Mouse (Mus musculus): ENCODE measurements around the gene Ppcdc.

Ppcdc gene

DNA sequence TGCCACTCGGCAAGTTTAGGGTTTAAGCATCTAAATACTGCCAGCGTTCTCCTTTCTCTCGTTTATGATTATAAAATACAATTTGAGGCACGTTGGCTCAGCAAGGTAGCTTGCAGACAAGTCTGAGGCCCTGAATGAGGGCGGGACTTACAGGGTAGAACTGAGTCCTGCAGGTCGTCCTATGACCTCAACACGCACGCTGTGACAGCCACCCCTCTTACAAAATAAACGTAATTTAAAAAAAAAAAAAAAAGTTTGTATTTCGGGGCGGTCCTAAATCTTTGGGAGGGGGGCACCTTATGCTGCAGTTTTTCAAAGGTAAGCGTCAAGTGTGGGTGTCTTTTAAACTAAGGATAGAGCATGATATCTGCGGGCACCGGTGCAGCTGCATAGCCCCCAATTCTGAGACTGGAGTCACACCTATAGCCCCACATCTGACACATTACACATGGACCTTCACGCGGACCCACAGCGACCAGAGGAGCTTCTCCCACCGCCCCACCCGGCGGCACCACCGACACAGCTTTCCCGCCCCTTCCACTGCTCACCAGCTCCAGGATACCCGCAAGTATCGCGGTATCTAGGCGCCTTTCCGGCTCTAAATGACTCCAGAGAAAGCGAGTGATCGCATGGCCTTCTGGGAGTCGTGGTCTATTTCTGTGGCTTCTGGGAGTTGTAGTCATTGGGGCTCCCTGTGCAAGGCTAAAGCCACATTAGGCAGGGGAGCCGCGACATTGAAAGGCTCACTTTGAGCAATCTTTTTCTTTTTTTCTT is at the start of gene Ppcdc:
TSS of gene Ppcdc (minus strand) at position 603 of the 774 bp plus-strand sequence.
- DNase-seq (ENCODE audit: low spot score in 2 of 2), result peak; percentile 77 to 87

DNA sequence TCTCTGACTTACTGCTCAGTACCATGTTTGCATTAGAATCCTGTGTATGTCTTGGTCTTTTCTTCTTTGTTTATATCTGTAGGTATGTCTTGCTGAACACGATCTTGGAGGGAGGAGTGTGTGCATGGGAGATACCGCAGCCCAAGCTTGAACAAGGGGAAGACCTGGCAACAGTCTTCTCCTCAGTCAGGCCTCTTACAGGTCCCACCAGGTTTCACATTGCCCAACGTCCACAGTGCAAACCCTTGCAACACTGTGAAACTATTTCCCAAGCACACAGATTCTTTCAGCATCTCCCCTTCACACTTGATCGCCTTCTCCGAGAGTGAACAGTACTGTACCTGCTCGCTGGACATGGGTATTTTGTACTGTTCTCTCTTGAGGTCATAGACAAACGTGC is 47.9 kb upstream of the Ppcdc start:
- DNase-seq (ENCODE audit: low spot score in 2 of 2), result no peak

DNA sequence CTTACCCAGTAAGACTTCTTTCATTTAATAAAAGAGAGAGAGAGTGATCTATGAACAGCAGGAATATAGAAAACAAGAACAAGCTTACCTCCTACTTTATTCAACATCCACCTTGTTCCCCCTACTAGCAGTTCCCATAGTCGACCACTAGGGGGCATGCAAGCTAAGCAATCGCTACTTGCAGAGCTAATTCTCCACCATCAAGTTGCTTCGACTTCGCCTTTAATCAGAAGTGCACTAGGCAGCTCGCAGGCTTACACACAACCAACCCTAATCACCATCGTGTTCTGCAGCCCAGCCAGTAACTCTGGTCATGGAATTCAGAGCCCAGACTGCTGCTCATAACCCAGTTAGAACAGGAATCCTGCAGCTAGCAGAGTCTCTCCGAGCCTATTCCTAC is 45.9 kb upstream of the Ppcdc start:
- DNase-seq (ENCODE audit: low spot score in 2 of 2), result peak; percentile 81 to 87

DNA sequence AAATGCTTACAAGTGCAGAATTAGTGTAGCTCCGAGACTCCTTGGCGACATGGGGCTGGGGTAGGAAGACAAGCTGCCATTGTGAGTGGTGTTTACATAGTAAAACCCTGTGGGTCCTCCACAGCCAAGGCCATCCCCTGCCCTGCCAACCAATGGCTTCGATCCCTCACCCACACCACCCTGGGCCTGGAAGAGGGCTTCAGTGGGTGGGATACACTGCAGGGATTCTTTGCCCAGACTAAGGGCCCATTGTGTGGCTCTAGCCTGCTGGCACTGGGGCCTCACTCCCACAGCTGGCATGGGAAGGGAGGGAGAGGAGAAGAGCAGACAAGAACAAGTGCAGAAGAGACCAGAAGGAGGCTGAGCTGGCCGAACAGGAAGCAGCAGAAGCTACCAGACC is 29.0 kb upstream of the Ppcdc start:
- peak in 1 of 2 experiments; percentile 19 for DNase-seq (ENCODE audit: low spot score in 2 of 2)

DNA sequence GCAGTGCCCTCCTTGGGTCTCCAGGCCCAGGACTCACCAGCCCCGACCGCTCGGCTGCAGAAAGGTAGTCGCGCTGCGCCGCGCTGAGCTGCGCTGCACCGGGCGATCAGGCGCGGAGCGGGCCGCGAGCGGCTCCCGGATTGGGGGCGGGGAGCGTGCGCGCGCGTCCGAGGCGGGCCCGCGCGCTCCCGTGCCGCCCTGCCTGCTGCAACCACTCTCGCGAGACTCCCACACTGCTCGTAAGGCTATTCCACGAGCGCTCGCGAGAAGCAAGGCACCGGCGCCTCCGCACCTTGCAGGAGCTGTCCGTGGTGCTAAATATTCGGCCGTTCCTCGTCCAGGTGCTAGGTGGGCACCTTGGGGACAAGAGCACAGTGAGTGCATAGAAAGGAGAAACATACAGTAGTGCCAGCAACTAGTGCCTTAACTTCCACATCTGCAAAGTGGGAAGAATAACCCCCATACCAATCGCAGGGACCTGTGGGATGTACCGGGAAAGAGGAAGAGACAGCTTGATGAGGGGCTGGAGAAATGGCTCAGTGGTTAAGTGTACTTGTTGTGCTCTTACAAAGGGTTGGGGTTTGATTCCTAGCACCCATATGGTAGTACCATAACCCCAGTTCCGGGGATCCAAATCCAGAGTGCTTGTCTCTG is 28.1 kb upstream of the Ppcdc start, which contains the start of gene Scamp5:
TSS of gene Scamp5 (minus strand) at position 165 of the 654 bp plus-strand sequence.
- DNase-seq (ENCODE audit: low spot score in 2 of 2), result peak; percentile 72 to 91

GRCm38 (mm10) chr9:57467271-57467771 is 27.4 kb upstream of the Ppcdc start:
- DNase-seq (ENCODE audit: low spot score in 2 of 2), result peak in 1 of 2 experiments; percentile 57

DNA sequence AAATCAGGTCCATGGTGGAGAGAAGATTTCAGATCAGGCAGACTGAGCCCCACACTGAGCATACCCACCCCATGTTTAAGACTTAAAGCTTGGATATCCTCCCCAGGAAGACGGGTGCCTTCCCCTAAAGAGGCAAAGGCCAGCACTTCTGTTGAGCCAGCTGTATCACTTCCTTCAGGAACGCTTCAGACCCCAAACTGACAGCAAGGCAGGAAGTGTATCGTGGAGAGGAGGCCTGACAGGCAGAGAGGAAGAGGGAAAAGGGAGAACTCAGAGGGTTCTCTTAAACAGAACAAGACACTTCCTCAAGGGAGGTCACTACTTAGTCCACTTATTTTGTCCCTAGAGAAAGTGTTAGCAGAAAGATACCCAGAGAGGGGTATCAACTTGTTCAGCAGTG is 26.2 kb upstream of the Ppcdc start:
- no peak for DNase-seq (ENCODE audit: low spot score in 2 of 2)

GRCm38 (mm10) chr9:57462866-57463265 is 22.9 kb upstream of the Ppcdc start:
- no peak for DNase-seq (ENCODE audit: low spot score in 2 of 2)

GRCm38 (mm10) chr9:57459707-57460106 is 19.8 kb upstream of the Ppcdc start:
- no peak for DNase-seq (ENCODE audit: low spot score in 2 of 2)

DNA sequence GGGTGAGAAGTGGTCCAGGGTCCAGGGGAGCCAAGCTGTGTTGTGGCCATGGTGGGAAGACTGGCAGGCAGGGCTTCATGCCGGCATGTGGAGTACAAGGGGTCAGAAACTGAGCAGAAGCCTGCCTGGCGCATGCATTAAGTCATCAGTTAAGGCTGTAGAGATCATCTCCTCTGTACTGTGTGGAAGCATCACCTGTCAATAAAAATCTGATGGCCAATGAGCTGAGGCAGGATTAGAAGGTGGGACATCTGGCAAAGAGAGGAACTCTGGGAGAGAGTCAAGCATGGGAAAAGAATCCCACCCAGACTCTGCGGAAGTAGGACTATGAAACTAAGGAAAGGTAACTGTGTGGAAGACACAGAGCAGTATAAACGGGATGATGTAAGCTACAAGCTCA is 13.6 kb upstream of the Ppcdc start:
- DNase-seq (ENCODE audit: low spot score in 2 of 2), result no peak

DNA sequence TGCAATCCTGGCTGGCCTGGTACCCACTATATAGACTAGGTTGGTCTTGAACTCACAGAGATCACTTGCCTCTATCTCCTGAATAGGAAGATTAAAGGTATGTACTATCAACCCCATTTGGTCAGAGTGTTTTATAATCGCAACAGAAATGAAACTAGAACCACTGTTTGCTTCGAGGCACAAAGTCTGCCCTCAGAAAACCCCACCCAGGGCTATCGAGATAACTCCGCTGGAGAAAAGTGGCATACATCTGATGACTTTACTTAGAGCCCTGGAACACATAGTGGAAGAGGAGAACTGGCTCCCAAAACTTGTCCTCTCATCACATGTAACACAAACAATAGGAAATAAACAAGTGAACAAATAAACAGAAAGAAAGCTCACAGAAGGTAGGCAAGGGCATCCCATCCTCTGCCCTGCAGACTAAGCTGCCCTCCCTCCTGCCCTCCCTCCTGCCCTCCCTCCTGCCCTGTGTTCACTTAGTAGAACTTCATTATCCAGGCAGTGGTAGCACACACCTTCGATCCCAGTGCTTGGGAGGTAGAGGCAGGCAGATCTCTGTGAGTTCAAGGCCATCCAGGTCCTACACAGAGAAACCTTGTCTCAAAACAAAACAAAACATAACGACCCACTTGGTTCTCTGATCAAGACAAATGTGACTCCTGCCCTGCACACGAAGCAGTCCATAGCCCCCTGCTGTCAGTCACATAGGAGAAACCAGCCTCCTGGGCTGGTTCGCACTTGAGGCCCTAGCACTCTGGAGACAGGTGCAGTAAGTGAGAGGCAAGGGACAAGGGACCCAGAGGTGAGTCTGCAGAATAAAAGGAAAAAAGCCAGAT is 12.9 kb upstream of the Ppcdc start:
- no peak for DNase-seq (ENCODE audit: low spot score in 2 of 2)

DNA sequence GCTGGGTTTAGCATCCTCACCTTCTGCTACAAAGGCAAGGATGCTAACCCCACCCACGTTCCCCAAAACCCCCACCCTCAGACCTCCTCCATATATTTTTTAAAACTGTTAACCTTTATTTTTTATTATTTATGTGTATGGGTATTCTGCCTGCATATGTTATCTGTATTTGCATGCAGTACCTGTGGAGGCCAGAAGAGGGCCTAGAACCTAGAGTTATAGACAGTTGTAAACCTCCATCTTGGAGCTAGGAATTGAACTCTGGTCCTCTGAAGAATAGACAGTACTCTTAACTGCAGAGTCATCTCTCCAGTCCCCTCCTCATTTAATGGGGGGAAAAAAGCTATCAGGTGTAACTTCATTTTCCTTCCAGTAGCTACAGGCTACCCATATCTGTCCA is 9.8 kb upstream of the Ppcdc start:
- DNase-seq (ENCODE audit: low spot score in 2 of 2), result no peak

- DNase-seq (ENCODE audit: low spot score in 2 of 2), result no peak
Measured at GRCm38 (mm10) chr9:57440620-57441019, 696 bp upstream of the Ppcdc start.

GRCm38 (mm10) chr9:57439083-57439482 is 841 bp downstream of the Ppcdc start:
- no peak for DNase-seq (ENCODE audit: low spot score in 2 of 2)

DNA sequence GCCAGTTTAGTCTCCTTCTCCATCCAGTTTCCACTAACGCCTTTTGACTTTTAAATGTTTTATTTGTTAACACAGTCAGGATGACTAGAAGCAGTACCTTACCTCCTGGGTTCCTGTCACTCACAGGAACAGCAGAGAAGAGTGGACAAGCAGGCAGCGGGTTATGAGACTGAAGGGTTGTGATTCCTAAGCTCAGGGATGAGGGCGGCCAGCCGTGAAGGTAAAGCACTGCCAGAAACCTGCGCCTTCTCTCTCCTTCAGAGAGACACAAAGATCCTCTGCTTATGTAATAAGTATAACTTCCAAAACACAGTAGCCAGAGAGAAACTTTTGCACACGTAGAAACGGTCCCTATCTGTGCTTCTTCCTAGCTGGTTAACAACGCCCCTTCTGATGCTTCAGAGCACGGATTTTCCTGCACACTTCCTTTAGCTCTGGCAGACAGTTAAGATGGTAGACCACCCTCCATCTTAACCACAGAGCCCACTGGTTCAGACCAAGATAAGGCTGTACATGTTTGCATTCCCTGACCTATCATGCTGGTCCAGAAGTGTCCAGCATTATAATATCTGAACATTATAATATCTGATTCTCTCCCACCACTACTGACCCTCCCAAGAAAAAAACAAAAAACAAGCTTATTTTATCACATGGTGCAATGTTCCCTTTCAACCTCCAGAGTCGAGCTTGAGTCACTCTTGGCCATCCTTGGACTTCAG is 1.9 kb downstream of the Ppcdc start:
- no peak for DNase-seq (ENCODE audit: low spot score in 2 of 2)

GRCm38 (mm10) chr9:57436166-57436565 is 3.8 kb downstream of the Ppcdc start:
- no peak for DNase-seq (ENCODE audit: low spot score in 2 of 2)

- DNase-seq (ENCODE audit: low spot score in 2 of 2), result no peak
Measured at GRCm38 (mm10) chr9:57434405-57435165, 5.3 kb downstream of the Ppcdc start.

GRCm38 (mm10) chr9:57433097-57434032 is 6.6 kb downstream of the Ppcdc start:
- peak; percentile 66 to 83 for DNase-seq (ENCODE audit: low spot score in 2 of 2)

GRCm38 (mm10) chr9:57432480-57432879 is 7.4 kb downstream of the Ppcdc start:
- no peak for DNase-seq (ENCODE audit: low spot score in 2 of 2)

GRCm38 (mm10) chr9:57431202-57431601 is 8.7 kb downstream of the Ppcdc start:
- DNase-seq (ENCODE audit: low spot score in 2 of 2), result no peak
